In the genomic region with DNA sequence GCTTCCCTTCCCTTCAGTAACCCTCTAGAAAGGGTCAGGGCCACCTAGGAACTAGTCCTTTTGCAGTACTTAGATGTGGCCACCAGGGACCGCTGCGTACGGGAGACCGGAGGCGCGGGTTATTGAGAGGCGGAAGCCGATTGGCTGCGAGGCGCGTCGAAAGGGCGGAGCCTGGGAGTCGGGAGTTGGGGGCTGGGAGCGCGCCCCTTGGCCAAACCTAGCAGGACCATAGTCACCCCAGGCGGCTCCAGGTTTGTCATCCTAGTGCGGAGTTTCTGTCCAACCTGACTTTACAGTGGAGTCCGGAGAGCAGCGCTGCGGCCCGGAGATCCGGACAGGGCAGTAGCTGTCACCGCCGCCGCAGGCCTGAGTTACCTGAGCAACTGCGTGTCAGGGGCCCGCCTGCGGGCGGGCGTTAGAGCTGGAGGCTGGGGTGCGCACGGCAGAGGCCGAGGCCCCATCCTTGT, we compare ENCODE assay signal across 8 mouse cellular contexts. TPM values are rescaled to one million over a fixed set of nuclear protein-coding genes. Genes with fewer than 3 reads are reported as not detected.
DNase-seq lines count a peak whose midpoint lies in the region; ATAC-seq lines count a peak whose summit lies in the region.

No protein-coding gene starts in this region.

- intact Hi-C loops in gastrocnemius, postnatal 14 days (cut with DNase I; ENCODE audit: low total_unique reads), result no loop called here
- intact Hi-C loops in left cerebral cortex, postnatal 10 days (cut with DNase I), result loop anchor here (2.0 kb wide), 1 partner anchor 150 kb away; no protein-coding TSS in a partner anchor

- WGBS in intestine, embryonic 14.5 days, result under 1% methylated on average over 34 of the region's 34 CpGs

- peak; percentile 91 for ATAC-seq in intestine, embryonic 14.5 days (replicated peaks; ENCODE audit: low FRiP score, low TSS enrichment, low read depth)
- ATAC-seq in megakaryocyte progenitor cell, adult 5-6 weeks (replicated peaks; ENCODE audit: poor library complexity), result peak; percentile 73

- DNase-seq in adrenal gland, adult 18-20 months (ENCODE audit: low spot score in 2 of 2), result peak; percentile 95
- DNase-seq in embryo, embryonic 10.5 days (ENCODE audit: low spot score), result peak; percentile 97
- peak; percentile 95 for DNase-seq in gastrocnemius, postnatal 14 days
- peak; percentile 98 for DNase-seq in intestine, embryonic 14.5 days (ENCODE audit: low spot score)
- peak; percentile 91 to 96 for DNase-seq in left cerebral cortex, postnatal 10 days (ENCODE audit: extremely low spot score in 1 of 2, low spot score in 2 of 2)
- DNase-seq in right cerebral cortex, postnatal 10 days (ENCODE audit: low spot score in 2 of 2), result peak; percentile 94 to 97
- peak; percentile 96 for DNase-seq in urinary bladder, postnatal 14 days (ENCODE audit: low spot score)

- H3K4me3 ChIP-seq in intestine, embryonic 14.5 days (ENCODE audit: low read depth, low read length), result peak overlapping the region; percentile 72

- no peaks in the 10 kb centered on the region for H3K27me3 ChIP-seq in intestine, embryonic 14.5 days (replicated peaks; ENCODE audit: control insufficient read depth, insufficient read depth, low read length)

- H3K4me2 ChIP-seq in intestine, embryonic 14.5 days (ENCODE audit: low read length), result peak overlapping the region; percentile 84

- no peaks in the 10 kb centered on the region for H3K36me3 ChIP-seq in intestine, embryonic 14.5 days (ENCODE audit: control insufficient read depth, insufficient read depth, low read length)

- H3K4me1 ChIP-seq in intestine, embryonic 14.5 days (replicated peaks; ENCODE audit: control insufficient read depth, insufficient read depth, low read length), result no peaks in the 10 kb centered on the region; the same call in 1 of the 2 replicates

- peak overlapping the region; percentile 60 for H3K9ac ChIP-seq in intestine, embryonic 14.5 days (ENCODE audit: low read length)

- H3K27ac ChIP-seq in intestine, embryonic 14.5 days (ENCODE audit: low read depth), result no peak overlapping the region

- no peaks in the 10 kb centered on the region for H3K9me3 ChIP-seq in intestine, embryonic 14.5 days (ENCODE audit: control insufficient read depth, low read length)

RNA-seq across cellular contexts. Expression of a gene that starts 0.5 kb away (rescaled TPM):
- 10 to 100 TPM; 74.0 to 77.1 TPM for total RNA-seq in adrenal gland, adult 18-20 months (2021)
- total RNA-seq in gastrocnemius, postnatal 14 days (2021), result 100 to 1,000 TPM; 198 to 210 TPM
- 22.4 and 23.6 TPM in 2 replicates for polyA plus RNA-seq in intestine, embryonic 14.5 days (2014; fragmentation: Nextera tagmentation; extraction: Ambion mirVana)
- 10 to 100 TPM; 71.5 to 73.3 TPM for total RNA-seq in left cerebral cortex, postnatal 10 days (2021)
- total RNA-seq in megakaryocyte progenitor cell, adult 5-6 weeks (2015), result 22.4 and 23.5 TPM in 2 replicates
- 33.5 and 36.4 TPM in 2 replicates for total RNA-seq in megakaryocyte progenitor cell, adult 5-6 weeks (2017)

RNA-seq across cellular contexts. Expression of a gene that starts 11.3 kb away (rescaled TPM):
- total RNA-seq in adrenal gland, adult 18-20 months (2021), result 10 to 100 TPM; 43.5 to 55.7 TPM
- 10 to 100 TPM; 21.9 to 22.6 TPM for total RNA-seq in gastrocnemius, postnatal 14 days (2021)
- 63.7 and 65.0 TPM in 2 replicates for polyA plus RNA-seq in intestine, embryonic 14.5 days (2014; fragmentation: Nextera tagmentation; extraction: Ambion mirVana)
- 10 to 100 TPM; 13.8 to 14.5 TPM for total RNA-seq in left cerebral cortex, postnatal 10 days (2021)
- 208 and 213 TPM in 2 replicates for total RNA-seq in megakaryocyte progenitor cell, adult 5-6 weeks (2015)
- total RNA-seq in megakaryocyte progenitor cell, adult 5-6 weeks (2017), result 44.7 and 47.3 TPM in 2 replicates

RNA-seq across cellular contexts. Expression of a gene that starts 57.1 kb away (rescaled TPM):
- total RNA-seq in adrenal gland, adult 18-20 months (2021), result 10 to 100 TPM; 57.5 to 79.5 TPM
- 10 to 100 TPM; 23.3 to 26.5 TPM for total RNA-seq in gastrocnemius, postnatal 14 days (2021)
- 88.9 and 92.6 TPM in 2 replicates for polyA plus RNA-seq in intestine, embryonic 14.5 days (2014; fragmentation: Nextera tagmentation; extraction: Ambion mirVana)
- 10 to 100 TPM; 31.5 to 32.6 TPM for total RNA-seq in left cerebral cortex, postnatal 10 days (2021)
- 71.9 and 80.7 TPM in 2 replicates for total RNA-seq in megakaryocyte progenitor cell, adult 5-6 weeks (2015)
- total RNA-seq in megakaryocyte progenitor cell, adult 5-6 weeks (2017), result 30.6 and 32.9 TPM in 2 replicates

RNA-seq across cellular contexts. Expression of a gene that starts 57.2 kb away (rescaled TPM):
- total RNA-seq in adrenal gland, adult 18-20 months (2021), result 10 to 100 TPM; 72.5 to 80.1 TPM
- 10 to 100 TPM; 22.5 to 24.2 TPM for total RNA-seq in gastrocnemius, postnatal 14 days (2021)
- polyA plus RNA-seq in intestine, embryonic 14.5 days (2014; fragmentation: Nextera tagmentation; extraction: Ambion mirVana), result 46.6 and 52.1 TPM in 2 replicates
- total RNA-seq in left cerebral cortex, postnatal 10 days (2021), result 10 to 100 TPM; 33.4 to 33.8 TPM
- total RNA-seq in megakaryocyte progenitor cell, adult 5-6 weeks (2015), result 75.3 TPM in 2 replicates
- total RNA-seq in megakaryocyte progenitor cell, adult 5-6 weeks (2017), result 41.3 and 46.1 TPM in 2 replicates
